Mouse (Mus musculus) myocyte (in vitro differentiated cells): ENCODE data around the gene Ppp2r5e.

Source experiments
- CEBPB ChIP-seq: IDR thresholded peaks from 2 replicates; pipeline ENCODE4 v1.6.1; 2011; ENCODE audit warnings: mild to moderate bottlenecking, moderate library complexity; ENCODE audit not compliant: poor library complexity, insufficient read depth, severe bottlenecking
- MAX ChIP-seq: IDR thresholded peaks from one replicate; pipeline ENCODE4 v1.6.1; 2011; ENCODE audit warnings: low read depth, mild to moderate bottlenecking, control low read depth
- MYOD1 ChIP-seq, 3 experiments: IDR thresholded peaks; one replicate each; pipeline ENCODE4 v1.6.1; 2011; ENCODE audit warnings: control low read depth in 2 of 3, low read depth in 2 of 3, mild to moderate bottlenecking in 2 of 3, moderate library complexity in 1 of 3; ENCODE audit not compliant: insufficient read length in 2 of 3, control insufficient read depth in 1 of 3
- MYOG ChIP-seq, 3 experiments: IDR thresholded peaks; one replicate each; pipeline ENCODE4 v1.6.1; 2011; ENCODE audit warnings: control low read depth in 2 of 3, low read depth in 2 of 3, mild to moderate bottlenecking in 2 of 3; ENCODE audit not compliant: insufficient read length in 2 of 3, control insufficient read depth in 1 of 3, insufficient read depth in 1 of 3
- POLR2A ChIP-seq: IDR thresholded peaks from one replicate; pipeline ENCODE4 v1.6.1; 2011; ENCODE audit warnings: low read depth, mild to moderate bottlenecking, control low read depth, moderate library complexity; ENCODE audit not compliant: insufficient read length
- SRF ChIP-seq: IDR thresholded peaks from one replicate; pipeline ENCODE4 v1.6.1; 2011; ENCODE audit warnings: low read depth; ENCODE audit not compliant: control insufficient read depth, insufficient read length
- TCF12 ChIP-seq: IDR thresholded peaks from one replicate; pipeline ENCODE4 v1.6.1; 2011; ENCODE audit warnings: mild to moderate bottlenecking, control low read depth; ENCODE audit not compliant: poor library complexity, insufficient read depth, severe bottlenecking
- TCF3 ChIP-seq: IDR thresholded peaks from one replicate; pipeline ENCODE4 v1.6.1; 2011; ENCODE audit warnings: low read depth, control low read depth; ENCODE audit not compliant: insufficient read length
- USF1 ChIP-seq: IDR thresholded peaks from one replicate; pipeline ENCODE4 v1.6.1; 2011; ENCODE audit warnings: low read depth, mild to moderate bottlenecking, control low read depth, moderate library complexity

DNA sequence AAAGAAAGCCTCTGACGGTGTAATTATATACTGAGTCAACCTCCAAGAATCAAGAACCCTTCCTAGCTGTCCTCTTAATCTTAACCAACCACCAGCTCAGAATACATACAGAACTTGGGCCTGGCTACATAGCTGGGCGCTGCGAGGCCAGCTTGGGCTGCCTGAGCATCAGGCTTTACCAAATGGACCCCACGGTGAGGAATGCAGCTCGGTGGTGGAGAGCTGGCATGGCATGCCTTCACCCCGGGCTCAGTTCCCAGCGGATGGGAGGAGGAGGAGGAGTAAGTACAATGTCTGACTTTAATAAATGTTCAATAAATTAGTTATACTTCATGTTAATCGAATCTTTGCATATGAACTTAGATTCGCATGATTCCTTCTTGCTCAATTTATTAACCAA lies 47.0 kb downstream of the Ppp2r5e start:
- TF ChIP-seq POLR2A, result no peak
- no peak for TF ChIP-seq MYOG (IDR thresholded peaks at IDR 0.05; ENCODE audit: control insufficient read depth in 1 of 3, insufficient read depth in 1 of 3, insufficient read length in 2 of 3, low read depth in 2 of 3)
- no peak for TF ChIP-seq CEBPB
- TF ChIP-seq USF1, result no peak
- TF ChIP-seq SRF, result no peak
- no peak for TF ChIP-seq TCF3
- no peak for TF ChIP-seq MAX
- no peak for TF ChIP-seq TCF12
- no peak for TF ChIP-seq MYOD1 (IDR thresholded peaks at IDR 0.05; ENCODE audit: control insufficient read depth in 1 of 3, insufficient read length in 2 of 3, low read depth in 2 of 3)
